Mouse (Mus musculus): ENCODE data around the gene Vstm5. TPM values are rescaled to one million over a fixed set of nuclear protein-coding genes. Genes with fewer than 3 reads are reported as not detected.

The Vstm5 gene
- polyA plus RNA-seq, 1 experiment, result not detected

DNA sequence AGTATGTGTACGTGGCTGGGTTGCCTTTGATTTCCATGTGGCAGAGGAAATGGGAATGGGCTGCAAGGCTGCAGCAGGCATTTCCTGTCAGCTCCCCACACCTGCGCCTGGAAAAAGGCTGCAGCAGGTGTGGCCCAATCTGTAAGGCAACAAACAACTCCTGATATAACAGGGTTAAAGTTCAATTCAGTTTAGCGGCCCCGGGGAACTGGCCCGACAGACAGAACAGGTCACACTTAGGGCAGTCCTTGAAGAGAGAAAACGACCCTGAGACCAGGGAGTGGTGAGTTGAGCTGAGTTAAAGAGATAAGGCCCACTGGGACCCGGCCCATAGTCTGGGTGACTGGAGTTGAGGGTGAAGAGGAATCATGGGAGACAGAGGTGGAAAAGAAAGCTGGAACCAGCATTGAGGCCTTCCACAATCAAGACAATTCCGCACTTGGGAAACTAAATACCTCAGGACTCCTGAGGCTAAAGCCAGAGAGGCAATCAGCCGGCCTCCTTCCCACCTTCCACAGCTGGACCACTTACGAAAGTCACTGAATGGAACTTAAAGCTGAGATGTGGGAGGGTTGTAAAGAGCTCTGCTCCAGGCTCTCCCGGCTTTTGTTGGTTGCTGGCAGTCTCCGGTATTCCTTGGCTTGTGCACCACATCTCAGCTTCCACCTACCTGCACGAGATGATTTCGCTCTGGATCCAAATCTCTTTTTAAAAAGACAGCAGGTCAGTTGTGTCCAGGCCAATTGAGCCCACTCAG lies 6.7 kb downstream of the Vstm5 start:
- no peaks in the 10 kb centered on the region for H3K79me2 ChIP-seq (ENCODE audit: control insufficient read depth, insufficient read depth)
- TF ChIP-seq CTCF (IDR thresholded peaks at IDR 0.05; ENCODE audit: control insufficient read depth, insufficient read depth, insufficient read length) (no peak), MYOG (IDR thresholded peaks at IDR 0.05; ENCODE audit: control insufficient read depth, extremely low read depth, insufficient read length) (no peak), USF1 (IDR thresholded peaks at IDR 0.05; ENCODE audit: low read depth) (no peak), CEBPB (IDR thresholded peaks at IDR 0.05; ENCODE audit: low read depth) (no peak), FOSL1 (IDR thresholded peaks at IDR 0.05; ENCODE audit: insufficient read depth, low read length, poor library complexity, severe bottlenecking) (no peak), MAX (IDR thresholded peaks at IDR 0.05) (no peak), MYOD1 (IDR thresholded peaks at IDR 0.05; ENCODE audit: control insufficient read depth, insufficient read length, low read depth) (no peak)
- H3K79me3 ChIP-seq (ENCODE audit: low read depth), result no peaks in the 10 kb centered on the region
- H3K27me3 ChIP-seq (ENCODE audit: control insufficient read depth, insufficient read depth, insufficient read length), result peaks cover 22% of the 10 kb centered on the region
- no peak overlapping the region for H3K4me3 ChIP-seq (ENCODE audit: insufficient read depth, poor library complexity, severe bottlenecking)
- H3K36me3 ChIP-seq (ENCODE audit: control insufficient read depth, insufficient read depth), result no peaks in the 10 kb centered on the region
- H3ac ChIP-seq (ENCODE audit: control insufficient read depth, insufficient read length, low read depth), result no peak overlapping the region

GRCm38 (mm10) chr9:15250376-15250775 lies 11.5 kb downstream of the Vstm5 start:
- H3K79me2 ChIP-seq (ENCODE audit: control insufficient read depth, insufficient read depth), result no peaks in the 10 kb centered on the region
- TF ChIP-seq CTCF (IDR thresholded peaks at IDR 0.05; ENCODE audit: control insufficient read depth, insufficient read depth, insufficient read length) (no peak), USF1 (IDR thresholded peaks at IDR 0.05; ENCODE audit: low read depth) (no peak), MAX (IDR thresholded peaks at IDR 0.05) (no peak), FOSL1 (IDR thresholded peaks at IDR 0.05; ENCODE audit: insufficient read depth, low read length, poor library complexity, severe bottlenecking) (no peak), CEBPB (IDR thresholded peaks at IDR 0.05; ENCODE audit: low read depth) (no peak), MYOG (IDR thresholded peaks at IDR 0.05; ENCODE audit: control insufficient read depth, extremely low read depth, insufficient read length) (no peak), MYOD1 (IDR thresholded peaks at IDR 0.05; ENCODE audit: control insufficient read depth, insufficient read length, low read depth) (no peak)
- peaks cover 15% of the 10 kb centered on the region for H3K27me3 ChIP-seq (ENCODE audit: control insufficient read depth, insufficient read depth, insufficient read length)
- H3K36me3 ChIP-seq (ENCODE audit: control insufficient read depth, insufficient read depth), result no peaks in the 10 kb centered on the region
- no peak overlapping the region for H3ac ChIP-seq (ENCODE audit: control insufficient read depth, insufficient read length, low read depth)
- no peaks in the 10 kb centered on the region for H3K79me3 ChIP-seq (ENCODE audit: low read depth)
- H3K4me3 ChIP-seq (ENCODE audit: insufficient read depth, poor library complexity, severe bottlenecking), result no peak overlapping the region

DNA sequence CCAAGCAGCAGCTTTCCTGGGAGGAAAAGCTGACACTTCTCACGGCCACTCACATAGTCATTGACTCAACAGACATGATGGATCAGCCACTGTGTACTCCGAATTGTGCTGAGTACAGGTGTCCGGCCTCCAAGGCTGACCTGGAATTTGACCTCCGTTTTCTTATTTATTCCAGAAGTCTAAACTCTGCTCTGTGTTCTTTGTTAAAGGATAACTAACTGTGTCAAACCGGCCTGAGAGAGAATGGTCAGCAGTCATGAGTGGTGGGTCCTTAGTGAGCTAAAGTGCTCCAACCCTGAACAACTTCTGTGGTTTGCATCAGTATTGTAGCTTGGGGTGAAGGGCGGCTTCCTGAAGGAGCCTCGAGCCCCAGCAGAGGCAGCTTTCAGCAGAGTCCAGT lies 13.4 kb downstream of the Vstm5 start:
- Histone ChIP-seq H3K36me3 (ENCODE audit: control insufficient read depth, insufficient read depth) (no peaks in the 10 kb centered on the region), H3K79me2 (ENCODE audit: control insufficient read depth, insufficient read depth) (no peaks in the 10 kb centered on the region), H3K79me3 (ENCODE audit: low read depth) (no peaks in the 10 kb centered on the region), H3K27me3 (ENCODE audit: control insufficient read depth, insufficient read depth, insufficient read length) (peaks cover 13% of the 10 kb centered on the region), H3K4me3 (ENCODE audit: insufficient read depth, poor library complexity, severe bottlenecking) (no peak overlapping the region), H3ac (ENCODE audit: control insufficient read depth, insufficient read length, low read depth) (no peak overlapping the region)
- TF ChIP-seq MYOD1 (IDR thresholded peaks at IDR 0.05; ENCODE audit: control insufficient read depth, insufficient read length, low read depth) (no peak), CEBPB (IDR thresholded peaks at IDR 0.05; ENCODE audit: low read depth) (no peak), FOSL1 (IDR thresholded peaks at IDR 0.05; ENCODE audit: insufficient read depth, low read length, poor library complexity, severe bottlenecking) (no peak), MYOG (IDR thresholded peaks at IDR 0.05; ENCODE audit: control insufficient read depth, extremely low read depth, insufficient read length) (no peak), MAX (IDR thresholded peaks at IDR 0.05) (no peak)

DNA sequence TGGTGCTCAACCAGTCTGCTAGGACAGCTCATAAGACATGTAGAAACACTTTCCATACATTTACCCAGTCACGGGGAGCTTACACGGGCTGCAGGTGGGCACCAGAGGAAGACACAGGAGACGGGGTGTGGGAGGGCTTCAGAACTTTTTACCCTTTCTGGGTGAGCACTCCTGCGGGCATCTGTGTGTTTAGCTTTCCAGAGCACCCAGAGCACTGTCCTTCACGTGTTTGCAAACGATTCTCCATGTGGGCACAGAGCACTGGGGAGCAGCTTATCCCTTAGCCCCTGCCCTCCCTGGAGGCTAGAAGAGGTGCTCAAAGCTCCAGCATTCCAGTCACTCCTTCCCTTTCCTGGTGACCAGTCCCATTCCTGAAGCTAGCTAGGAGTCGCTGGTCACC lies 15.7 kb downstream of the Vstm5 start:
- Histone ChIP-seq H3K27me3 (ENCODE audit: control insufficient read depth, insufficient read depth, insufficient read length) (peaks cover 13% of the 10 kb centered on the region), H3ac (ENCODE audit: control insufficient read depth, insufficient read length, low read depth) (no peak overlapping the region), H3K79me2 (ENCODE audit: control insufficient read depth, insufficient read depth) (no peaks in the 10 kb centered on the region), H3K36me3 (ENCODE audit: control insufficient read depth, insufficient read depth) (no peaks in the 10 kb centered on the region), H3K79me3 (ENCODE audit: low read depth) (no peaks in the 10 kb centered on the region), H3K4me3 (ENCODE audit: insufficient read depth, poor library complexity, severe bottlenecking) (no peak overlapping the region)
- no peak for TF ChIP-seq MAX (IDR thresholded peaks at IDR 0.05)
- TF ChIP-seq CEBPB (IDR thresholded peaks at IDR 0.05; ENCODE audit: low read depth), result no peak
- no peak for TF ChIP-seq MYOD1 (IDR thresholded peaks at IDR 0.05; ENCODE audit: control insufficient read depth, insufficient read length, low read depth)
- TF ChIP-seq FOSL1 (IDR thresholded peaks at IDR 0.05; ENCODE audit: insufficient read depth, low read length, poor library complexity, severe bottlenecking), result no peak
- no peak for TF ChIP-seq USF1 (IDR thresholded peaks at IDR 0.05; ENCODE audit: low read depth)
- no peak for TF ChIP-seq CTCF (IDR thresholded peaks at IDR 0.05; ENCODE audit: control insufficient read depth, insufficient read depth, insufficient read length)
- no peak for TF ChIP-seq MYOG (IDR thresholded peaks at IDR 0.05; ENCODE audit: control insufficient read depth, extremely low read depth, insufficient read length)

DNA sequence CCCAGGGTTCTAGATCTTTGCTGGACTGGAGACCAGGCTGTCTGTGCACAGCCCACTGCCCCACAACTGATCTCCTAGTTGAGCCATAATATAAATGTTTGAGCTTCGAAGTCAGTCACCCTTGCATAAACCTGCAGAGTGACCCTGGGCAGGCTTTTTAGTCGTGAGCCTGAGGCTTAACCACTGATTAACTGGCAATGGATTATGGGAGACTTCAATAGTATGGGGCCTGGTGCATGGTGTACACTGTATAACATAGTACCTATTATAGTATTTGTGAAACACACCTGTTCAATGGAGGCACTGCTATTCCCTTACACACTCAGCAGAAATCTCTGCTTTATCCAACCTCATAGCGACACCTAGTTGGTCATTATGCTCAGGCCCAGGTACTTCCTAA lies 17.4 kb downstream of the Vstm5 start:
- no peak overlapping the region for H3ac ChIP-seq (ENCODE audit: control insufficient read depth, insufficient read length, low read depth)
- H3K27me3 ChIP-seq (ENCODE audit: control insufficient read depth, insufficient read depth, insufficient read length), result peaks cover 13% of the 10 kb centered on the region
- peaks cover 8% of the 10 kb centered on the region for H3K36me3 ChIP-seq (ENCODE audit: control insufficient read depth, insufficient read depth)
- H3K4me3 ChIP-seq (ENCODE audit: insufficient read depth, poor library complexity, severe bottlenecking), result no peak overlapping the region
- no peak for TF ChIP-seq CEBPB (IDR thresholded peaks at IDR 0.05; ENCODE audit: low read depth)
- no peak for TF ChIP-seq MYOG (IDR thresholded peaks at IDR 0.05; ENCODE audit: control insufficient read depth, extremely low read depth, insufficient read length)
- TF ChIP-seq MAX (IDR thresholded peaks at IDR 0.05), result no peak
- no peaks in the 10 kb centered on the region for H3K79me3 ChIP-seq (ENCODE audit: low read depth)
- H3K79me2 ChIP-seq (ENCODE audit: control insufficient read depth, insufficient read depth), result no peaks in the 10 kb centered on the region

DNA sequence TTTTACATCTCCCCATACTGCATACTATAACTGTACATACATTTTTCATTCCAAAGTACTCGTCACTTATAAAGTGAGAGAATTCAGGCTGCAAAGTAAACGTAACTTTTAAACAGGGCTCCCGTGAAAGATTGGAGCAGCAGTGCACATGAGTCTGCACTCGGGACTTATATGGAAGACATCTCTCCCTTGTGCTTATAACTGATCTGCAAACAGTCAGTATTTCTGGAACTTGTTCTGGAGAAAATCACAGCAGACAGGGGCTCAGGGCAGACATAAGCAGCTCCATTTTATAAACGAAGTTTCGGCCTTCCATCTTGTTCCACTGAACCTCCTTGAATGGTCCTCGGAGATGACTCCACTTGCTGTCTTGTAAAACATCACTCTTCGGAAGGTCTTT lies 23.1 kb downstream of the Vstm5 start:
- peaks cover 55% of the 10 kb centered on the region for H3K36me3 ChIP-seq (ENCODE audit: control insufficient read depth, insufficient read depth)
- H3ac ChIP-seq (ENCODE audit: control insufficient read depth, insufficient read length, low read depth), result no peak overlapping the region
- no peaks in the 10 kb centered on the region for H3K27me3 ChIP-seq (ENCODE audit: control insufficient read depth, insufficient read depth, insufficient read length)
- no peaks in the 10 kb centered on the region for H3K79me2 ChIP-seq (ENCODE audit: control insufficient read depth, insufficient read depth)
- TF ChIP-seq CTCF (IDR thresholded peaks at IDR 0.05; ENCODE audit: control insufficient read depth, insufficient read depth, insufficient read length), result no peak
- TF ChIP-seq CEBPB (IDR thresholded peaks at IDR 0.05; ENCODE audit: low read depth), result no peak
- no peak for TF ChIP-seq USF1 (IDR thresholded peaks at IDR 0.05; ENCODE audit: low read depth)
- TF ChIP-seq MAX (IDR thresholded peaks at IDR 0.05), result no peak
- no peak for TF ChIP-seq MYOG (IDR thresholded peaks at IDR 0.05; ENCODE audit: control insufficient read depth, extremely low read depth, insufficient read length)
- TF ChIP-seq FOSL1 (IDR thresholded peaks at IDR 0.05; ENCODE audit: insufficient read depth, low read length, poor library complexity, severe bottlenecking), result no peak
- no peak for TF ChIP-seq MYOD1 (IDR thresholded peaks at IDR 0.05; ENCODE audit: control insufficient read depth, insufficient read length, low read depth)
- no peaks in the 10 kb centered on the region for H3K79me3 ChIP-seq (ENCODE audit: low read depth)
- H3K4me3 ChIP-seq (ENCODE audit: insufficient read depth, poor library complexity, severe bottlenecking), result no peak overlapping the region

All from C2C12 (cell line).